20 mouse cellular contexts compared by ENCODE assay signal in genomic region chr1:156813485-156813884, GRCm38 (mm10). TPM values are rescaled to one million over a fixed set of nuclear protein-coding genes. Genes with fewer than 3 reads are reported as not detected.
A peak's percentile ranks its signal among the peaks of the same experiment; 100 is the strongest.
DNase-seq lines count a peak whose midpoint lies in the region; ATAC-seq and TF ChIP-seq lines count a peak whose summit lies in the region.
"Had no signal": no experiment of that assay in that cellular context is flagged by ENCODE, and none has a peak within 500 bp of the region (broad histone marks: within the 10 kb centered on the region; RNA-seq: fewer than 3 reads in every experiment).

No protein-coding gene starts in this region.

- H3K4me2 ChIP-seq in liver, postnatal 0 days (ENCODE audit: low read depth, low read length), result no peak overlapping the region
- H3K4me2 ChIP-seq: forebrain, embryonic 13.5 days; limb, embryonic 12.5 days; midbrain, embryonic 11.5 days had no signal

- no peaks in the 10 kb centered on the region for H3K9me3 ChIP-seq in liver, postnatal 0 days (ENCODE audit: low read length)
- H3K9me3 ChIP-seq: forebrain, embryonic 13.5 days; limb, embryonic 12.5 days had no signal

- H3K4me1 ChIP-seq in liver, postnatal 0 days (ENCODE audit: insufficient read depth), result no peaks in the 10 kb centered on the region
- H3K4me1 ChIP-seq: limb, embryonic 12.5 days had no signal

- H3K4me3 ChIP-seq in liver, postnatal 0 days (ENCODE audit: low read depth, low read length), result no peak overlapping the region
- H3K4me3 ChIP-seq: erythroblast, embryonic 14.5 days; forebrain, embryonic 13.5 days; heart, adult 2 months; limb, embryonic 12.5 days had no signal

- H3K9ac ChIP-seq in liver, postnatal 0 days (replicated peaks), result no peak overlapping the region
- H3K9ac ChIP-seq: forebrain, embryonic 13.5 days; limb, embryonic 12.5 days had no signal

- TF ChIP-seq CTCF in liver, postnatal 0 days (IDR thresholded peaks at IDR 0.05; ENCODE audit: low read depth), result no peak

- WGBS in liver, postnatal 0 days (ENCODE audit: insufficient replicate concordance), result 59% methylated on average over 6 of the region's 6 CpGs

- H3K36me3 ChIP-seq in liver, postnatal 0 days (replicated peaks; ENCODE audit: insufficient read depth, low read length), result peaks cover 22% of the 10 kb centered on the region

- TF ChIP-seq EP300 in liver, postnatal 0 days (IDR thresholded peaks at IDR 0.05; ENCODE audit: low read depth), result no peak

- no peaks in the 10 kb centered on the region for H3K27me3 ChIP-seq in liver, postnatal 0 days (ENCODE audit: insufficient read depth, low read length)
- H3K27me3 ChIP-seq: forebrain, embryonic 13.5 days; limb, embryonic 12.5 days had no signal

- no peak overlapping the region for H3K27ac ChIP-seq in liver, postnatal 0 days (ENCODE audit: low read depth)
- H3K27ac ChIP-seq: forebrain, embryonic 13.5 days; heart, adult 2 months; limb, embryonic 12.5 days had no signal

- no peak for ATAC-seq in liver, postnatal 0 days
- no peak for ATAC-seq in erythroblast, adult 5-6 weeks (replicated peaks; ENCODE audit: low FRiP score, poor library complexity, severe bottlenecking)
- ATAC-seq: forebrain, embryonic 13.5 days had no signal

- peak; percentile 74 for DNase-seq in heart, adult 11 months
- DNase-seq in heart, adult 9 months (ENCODE audit: low spot score in 2 of 2), result no peak
- peak; percentile 27 for DNase-seq in liver
- no peak for DNase-seq in liver, postnatal 0 days
- peak; percentile 25 for DNase-seq in lung, postnatal 14 days
- DNase-seq in gastrocnemius, adult 8-10 months (ENCODE audit: low spot score in 2 of 2), result no peak
- no peak for DNase-seq in natural killer cell, adult 2 months (ENCODE audit: low spot score in 2 of 2)
- DNase-seq: adrenal gland, adult 2 months; cerebellum, adult 8-10 months; gastrocnemius, postnatal 10 days; heart, adult 2 months; heart, postnatal 36 days; kidney, adult 8-10 months; kidney, postnatal 36 days; right cerebral cortex, adult 18-20 months had no signal

RNA-seq across cellular contexts. Expression of gene Angptl1, which starts 24.9 kb away (rescaled TPM):
- 0.09 and 0.19 TPM in 2 replicates for polyA plus RNA-seq in liver, postnatal 0 days (2015; fragmentation: Nextera tagmentation; extraction: Ambion mirVana)
- total RNA-seq in erythroblast, adult 5-6 weeks (2015; ENCODE audit: low replicate concordance), result not detected in 2 replicates
- not detected in 2 replicates for total RNA-seq in erythroblast, adult 5-6 weeks (2017; ENCODE audit: low replicate concordance)
- total RNA-seq in gastrocnemius, adult 8-10 months (2022), result 1 to 10 TPM; 4.5 to 6.4 (median 5.9) TPM
- polyA plus RNA-seq: erythroblast, embryonic 14.5 days had no signal

Comparison
In these comparisons a context has a peak if more than half of its experiments do, and no peak if none do; other contexts are left out.
1. DNase-seq: peak in heart, adult 11 months (single experiment), liver (single experiment) and lung, postnatal 14 days (single experiment); none in heart, adult 9 months (0 of 2), liver, postnatal 0 days (single experiment), gastrocnemius, adult 8-10 months (0 of 2) and natural killer cell, adult 2 months (0 of 2).
2. RNA of gene Angptl1, which starts 24.9 kb away (total RNA-seq): 4.5 to 6.4 TPM in gastrocnemius, adult 8-10 months; not detected in erythroblast, adult 5-6 weeks; every median in the first group is over 4 times any median in the second.